Mouse (Mus musculus): ENCODE data around the gene Smim5.
"Not testable (repeated sequence)": the region's sequence is repeated elsewhere in the genome, so short reads cannot be mapped to it uniquely, and the experiment has no call there.

Gene Smim5

GRCm38 (mm10) chr11:115899486-115900266 lies at the start of gene Smim5:
TSS of gene Smim5 (plus strand) at chr11:115899966.
- no peak for DNase-seq (ENCODE audit: low spot score)

- DNase-seq (ENCODE audit: low spot score) = no peak
These were observed 45.1 kb upstream of the Smim5 start for GRCm38 (mm10) chr11:115854674-115855073.

DNA sequence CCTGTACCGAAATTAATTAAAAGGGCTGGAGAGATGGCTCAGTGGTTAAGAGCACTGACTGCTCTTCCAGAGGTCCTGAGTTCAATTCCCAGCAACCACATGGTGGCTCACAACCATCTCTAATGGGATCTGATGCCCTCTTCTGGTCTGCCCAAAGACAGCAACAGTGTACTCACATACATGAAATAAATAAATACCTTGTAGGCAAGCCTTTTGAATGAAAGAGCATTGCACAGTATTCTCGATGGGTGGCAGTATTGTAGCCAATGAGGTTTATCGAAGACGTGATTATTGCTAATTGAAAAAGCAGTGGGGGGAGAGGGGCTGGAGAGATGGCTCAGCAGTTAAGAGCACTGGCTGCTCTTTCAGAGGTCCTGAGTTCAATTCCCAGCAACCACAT lies 42.6 kb upstream of the Smim5 start:
- not testable (repeated sequence) for DNase-seq (ENCODE audit: low spot score)

- no peak for DNase-seq (ENCODE audit: low spot score)
These were observed 41.8 kb upstream of the Smim5 start for GRCm38 (mm10) chr11:115857936-115858335.

- DNase-seq (ENCODE audit: low spot score) = no peak
These were observed 41.4 kb upstream of the Smim5 start, which contains the start of gene Myo15b for GRCm38 (mm10) chr11:115858354-115858753. TSS of gene Myo15b (plus strand) at chr11:115858406.

GRCm38 (mm10) chr11:115859143-115859945 lies 40.4 kb upstream of the Smim5 start:
- DNase-seq (ENCODE audit: low spot score) = peak; percentile 86

DNA sequence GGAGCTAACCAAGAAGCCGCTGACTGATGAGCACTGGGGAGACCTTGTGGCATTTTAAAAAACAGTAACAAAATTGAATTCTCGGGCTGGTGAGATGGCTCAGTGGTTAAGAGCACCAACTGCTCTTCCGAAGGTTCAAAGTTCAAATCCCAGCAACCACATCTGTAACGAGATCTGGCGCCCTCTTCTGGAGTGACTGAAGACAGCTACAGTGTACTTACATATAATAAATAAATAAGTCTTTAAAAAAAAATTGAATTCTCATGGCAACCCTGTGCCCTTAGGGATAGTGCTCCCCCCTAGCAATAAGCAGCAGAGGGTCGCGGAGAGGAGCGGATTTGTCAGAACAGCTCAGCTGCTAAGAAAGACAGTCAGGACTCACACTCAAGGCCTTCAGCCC lies 35.9 kb upstream of the Smim5 start:
- no peak for DNase-seq (ENCODE audit: low spot score)

DNA sequence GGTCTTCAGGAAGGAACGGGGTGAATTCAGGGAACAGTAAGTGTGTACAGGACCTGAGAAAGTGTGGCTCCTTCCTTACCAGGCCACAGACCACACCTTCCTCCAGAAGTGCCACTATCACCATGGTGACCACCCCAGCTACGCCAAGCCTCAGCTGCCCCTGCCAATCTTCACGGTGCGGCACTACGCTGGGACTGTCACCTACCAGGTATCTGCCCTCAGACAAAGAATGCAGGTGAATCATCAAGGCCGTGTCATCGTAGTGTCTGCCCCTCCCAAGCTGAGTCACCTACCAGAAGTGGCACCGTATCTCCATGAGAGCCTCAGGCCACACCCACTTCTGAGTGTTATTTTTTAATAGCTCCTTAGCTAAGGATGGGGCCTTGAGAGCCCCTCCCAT lies 30.4 kb upstream of the Smim5 start:
- DNase-seq (ENCODE audit: low spot score) = no peak

GRCm38 (mm10) chr11:115872437-115872836 lies 27.3 kb upstream of the Smim5 start:
- DNase-seq (ENCODE audit: low spot score) = no peak

GRCm38 (mm10) chr11:115875935-115876334 lies 23.8 kb upstream of the Smim5 start:
- DNase-seq (ENCODE audit: low spot score) = no peak

GRCm38 (mm10) chr11:115876438-115876837 lies 23.3 kb upstream of the Smim5 start:
- no peak for DNase-seq (ENCODE audit: low spot score)

GRCm38 (mm10) chr11:115877174-115877755 lies 22.5 kb upstream of the Smim5 start:
- DNase-seq (ENCODE audit: low spot score) = no peak

DNA sequence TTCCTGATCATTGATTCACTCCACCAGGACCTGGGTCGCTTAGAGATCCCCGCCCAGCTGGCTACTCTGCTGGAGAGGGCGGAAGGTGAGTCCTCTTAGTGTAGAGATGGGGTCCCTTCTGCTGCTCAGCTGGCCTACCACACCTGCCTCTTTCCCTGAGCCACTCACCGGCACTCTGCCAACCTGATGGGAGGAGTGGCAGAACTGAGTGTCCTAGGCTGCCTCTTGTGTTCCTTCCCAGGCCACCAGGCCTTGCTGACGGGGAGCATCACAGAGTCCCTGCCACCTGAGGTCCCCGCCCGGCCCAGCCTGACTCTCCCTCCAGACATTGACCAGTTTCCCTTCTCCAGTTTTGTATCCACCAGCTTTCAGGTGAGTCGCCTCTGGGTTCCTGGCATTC lies 21.7 kb upstream of the Smim5 start:
- DNase-seq (ENCODE audit: low spot score) = no peak

GRCm38 (mm10) chr11:115881002-115881401 lies 18.8 kb upstream of the Smim5 start:
- DNase-seq (ENCODE audit: low spot score) = peak; percentile 46

DNA sequence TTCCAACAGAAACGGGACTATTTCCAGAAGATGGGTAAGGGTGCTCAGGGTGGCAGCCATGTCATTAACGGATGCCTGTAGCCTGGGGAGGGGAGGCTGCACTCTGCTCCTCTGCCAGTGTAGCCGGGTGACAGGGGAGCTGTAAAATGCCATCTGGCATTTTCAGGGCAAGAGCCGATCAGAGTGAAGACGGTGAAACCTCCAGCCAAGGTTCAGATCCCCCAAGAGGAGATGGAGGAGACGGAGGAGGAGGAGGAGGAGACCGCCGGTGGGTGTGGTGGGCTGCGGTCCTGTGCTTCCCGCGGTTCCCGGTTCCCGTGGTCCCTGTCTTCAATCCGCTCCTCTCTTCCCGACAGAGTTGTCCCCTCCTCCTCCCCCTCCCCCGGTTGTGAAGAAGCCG lies 16.5 kb upstream of the Smim5 start:
- no peak for DNase-seq (ENCODE audit: low spot score)

DNA sequence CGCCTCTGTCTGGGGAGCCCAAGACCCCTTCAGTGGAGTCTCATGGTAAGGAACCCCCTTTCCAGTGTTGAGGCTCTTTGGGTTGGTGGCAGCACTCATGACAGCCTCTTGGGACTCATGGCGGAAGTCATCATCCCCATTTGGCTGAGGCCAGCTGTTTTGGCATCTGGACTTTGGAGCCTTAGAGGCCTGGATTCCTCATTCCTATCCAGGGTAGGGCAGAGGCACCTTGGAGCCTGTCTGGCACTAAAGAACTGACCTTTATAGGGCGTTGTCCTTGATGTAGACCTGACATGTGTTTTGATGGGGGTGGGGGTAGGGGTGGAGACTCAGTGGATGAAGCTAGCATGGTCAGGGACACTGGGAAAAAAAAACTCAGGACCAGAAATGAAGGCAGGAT lies 15.4 kb upstream of the Smim5 start:
- DNase-seq (ENCODE audit: low spot score) = no peak

DNA sequence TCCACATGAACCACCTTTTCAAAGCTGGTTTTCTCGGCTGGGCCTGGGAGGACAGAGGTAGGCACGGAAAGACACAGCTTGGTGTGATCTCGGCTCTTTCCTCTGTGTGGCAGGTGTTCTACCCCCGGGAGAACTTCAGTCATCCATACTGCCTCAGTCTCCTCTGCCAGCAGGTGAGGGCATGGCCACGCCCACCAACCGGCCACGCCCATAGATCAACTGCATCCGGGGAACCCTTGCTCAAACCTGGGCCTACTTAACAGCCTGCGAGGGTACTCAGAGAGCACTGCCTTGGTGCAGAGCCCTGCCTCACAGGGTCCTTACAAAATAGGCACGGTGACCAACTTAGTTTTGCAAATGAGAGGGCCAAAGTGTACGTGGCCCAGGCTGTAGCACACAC lies 14.5 kb upstream of the Smim5 start:
- no peak for DNase-seq (ENCODE audit: low spot score)

GRCm38 (mm10) chr11:115886446-115886845 lies 13.3 kb upstream of the Smim5 start:
- DNase-seq (ENCODE audit: low spot score) = no peak

- no peak for DNase-seq (ENCODE audit: low spot score)
These were observed 11.7 kb upstream of the Smim5 start for GRCm38 (mm10) chr11:115888020-115888419.

- no peak for DNase-seq (ENCODE audit: low spot score)
These were observed 10.6 kb upstream of the Smim5 start for GRCm38 (mm10) chr11:115889159-115889558.

- no peak for DNase-seq (ENCODE audit: low spot score)
These were observed 7.6 kb upstream of the Smim5 start for GRCm38 (mm10) chr11:115892213-115892612.

- no peak for DNase-seq (ENCODE audit: low spot score)
These were observed 6.7 kb upstream of the Smim5 start for GRCm38 (mm10) chr11:115893071-115893470.

Measured in T-cell, adult 2 months (primary cell).